Mouse (Mus musculus) C2C12 (cell line): ENCODE measurements around the gene Nmnat3.

Source experiments
- CTCF ChIP-seq: IDR thresholded peaks from one replicate; pipeline ENCODE4 v1.5.1; 2011; ENCODE audit not compliant: control insufficient read depth, insufficient read depth, insufficient read length
- FOSL1 ChIP-seq: IDR thresholded peaks from one replicate; pipeline ENCODE4 v1.8.0; 2011; ENCODE audit warnings: mild to moderate bottlenecking, low read length; ENCODE audit not compliant: poor library complexity, insufficient read depth, severe bottlenecking

DNA sequence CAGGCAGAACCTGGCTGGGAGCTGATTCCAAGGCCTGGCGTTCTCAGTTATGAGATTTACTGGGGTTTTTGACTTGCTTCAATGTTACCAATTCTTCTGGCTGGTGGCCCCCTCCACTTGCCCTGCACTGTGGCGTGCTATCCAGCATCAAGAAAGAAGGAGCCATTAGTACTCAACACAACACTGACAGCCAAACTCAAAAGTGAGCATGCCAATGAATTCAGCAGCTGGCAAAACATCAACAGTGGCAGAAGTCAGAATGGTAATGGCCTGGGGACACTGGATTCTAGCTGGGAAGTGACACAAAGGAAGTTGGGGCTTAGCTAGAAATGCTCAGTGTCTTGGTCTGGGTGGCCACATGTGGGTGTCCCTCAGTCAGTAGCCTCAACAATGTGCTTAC is 43.8 kb upstream of the Nmnat3 start:
- TF ChIP-seq FOSL1 = no peak
- TF ChIP-seq CTCF = no peak
